Mouse (Mus musculus) kidney, embryonic 14.5 days (tissue): ENCODE results near the gene Gabbr2. TPM values are rescaled to one million over a fixed set of nuclear protein-coding genes. Genes with fewer than 3 reads are reported as not detected.

Experiments
- ATAC-seq: fragments of 200-750 bp; cut with Nextera tagmentation; 2 replicates; pipeline ENCODE4 v1.8.0; 2017; ENCODE audit warnings: moderate number of reproducible peaks, mild to moderate bottlenecking, moderate TSS enrichment, moderate library complexity; ENCODE audit not compliant: low FRiP score, low TSS enrichment
- H3K27ac ChIP-seq: fragments of 300-500 bp; sonication (generic); 2 replicates; pipeline ENCODE4 v1.5.1; 2014; ENCODE audit warnings: low read depth, mild to moderate bottlenecking, low read length, moderate library complexity, mixed read lengths
- H3K27me3 ChIP-seq: fragments of 300-500 bp; sonication (generic); 2 replicates; pipeline ENCODE4 v1.6.1; 2014; ENCODE audit warnings: mild to moderate bottlenecking, low read length; ENCODE audit not compliant: control insufficient read depth, insufficient read depth
- H3K36me3 ChIP-seq: fragments of 300-500 bp; sonication (generic); 2 replicates; pipeline ENCODE4 v1.6.1; 2014; ENCODE audit warnings: low read length, mixed read lengths; ENCODE audit not compliant: control insufficient read depth, insufficient read depth
- H3K4me1 ChIP-seq: fragments of 300-500 bp; sonication (generic); 2 replicates; pipeline ENCODE4 v1.6.1; 2014; ENCODE audit warnings: low read length, mixed read lengths; ENCODE audit not compliant: control insufficient read depth, insufficient read depth
- H3K4me2 ChIP-seq: fragments of 300-500 bp; sonication (generic); replicated peaks from 2 replicates; pipeline ENCODE4 v1.6.1; 2014; ENCODE audit warnings: low read depth, mild to moderate bottlenecking, low read length
- H3K4me3 ChIP-seq: fragments of 300-500 bp; sonication (generic); 2 replicates; pipeline ENCODE4 v1.5.1; 2014; ENCODE audit warnings: mild to moderate bottlenecking, low read length
- H3K9ac ChIP-seq: fragments of 300-500 bp; sonication (generic); 2 replicates; pipeline ENCODE4 v1.6.1; 2014; ENCODE audit warnings: low read depth, mild to moderate bottlenecking, low read length, moderate library complexity
- H3K9me3 ChIP-seq: fragments of 300-500 bp; sonication (generic); 2 replicates; pipeline ENCODE4 v1.6.1; 2016; ENCODE audit warnings: low read length; ENCODE audit not compliant: control insufficient read depth
- WGBS: fragments of 180-500 bp; shearing (Covaris S2); extraction: QIAGEN DNeasy Blood & Tissue Kit; methylation state at CpG from one replicate; pipeline ENCODE4 v1.1.7; 2014; 5-methylcytosine and 5-hydroxymethylcytosine counted together
- polyA plus RNA-seq: library from polyadenylated mRNA; unstranded; fragments of >200 nt; fragmentation: Nextera tagmentation; extraction: Ambion mirVana; gene quantifications from 2 replicates; pipeline ENCODE4 v1.2.1, GENCODE M21; 2014

The Gabbr2 gene
- polyA plus RNA-seq, 1 experiment from 2014 or later: 0.43 TPM

GRCm38 (mm10) chr4:46628081-46628480 is 363.6 kb downstream of the Gabbr2 start:
- Histone ChIP-seq H3K36me3 (no peaks in the 10 kb centered on the region), H3K4me3 (no peak overlapping the region), H3K4me1 (peaks cover 11% of the 10 kb centered on the region; the same call in 1 of the 2 replicates), H3K9ac (no peak overlapping the region), H3K9me3 (no peaks in the 10 kb centered on the region), H3K4me2 (no peak overlapping the region), H3K27me3 (no peaks in the 10 kb centered on the region), H3K27ac (no peak overlapping the region)
- no peak for ATAC-seq
- 83% methylated on average over 11 of the region's 11 CpGs for WGBS

- H3K4me2 ChIP-seq: no peak overlapping the region
- H3K9ac ChIP-seq: no peak overlapping the region
- no peaks in the 10 kb centered on the region for H3K36me3 ChIP-seq
- H3K4me1 ChIP-seq: peaks cover 11% of the 10 kb centered on the region; the same call in 1 of the 2 replicates
- H3K27me3 ChIP-seq: peaks cover 3% of the 10 kb centered on the region; the same call in 1 of the 2 replicates
- H3K27ac ChIP-seq: no peak overlapping the region
- 71% methylated on average over 10 of the region's 10 CpGs for WGBS
- no peak overlapping the region for H3K4me3 ChIP-seq
- H3K9me3 ChIP-seq: no peaks in the 10 kb centered on the region
- ATAC-seq: no peak
These were observed 366.6 kb downstream of the Gabbr2 start for GRCm38 (mm10) chr4:46625101-46625500.

GRCm38 (mm10) chr4:46623007-46623406 is 368.7 kb downstream of the Gabbr2 start:
- Histone ChIP-seq H3K27me3 (peaks cover 3% of the 10 kb centered on the region; the same call in 1 of the 2 replicates), H3K36me3 (no peaks in the 10 kb centered on the region), H3K27ac (no peak overlapping the region), H3K9ac (no peak overlapping the region), H3K9me3 (no peaks in the 10 kb centered on the region), H3K4me2 (no peak overlapping the region), H3K4me3 (no peak overlapping the region), H3K4me1 (no peaks in the 10 kb centered on the region)
- 85% methylated on average over 5 of the region's 5 CpGs for WGBS
- ATAC-seq: no peak

- Histone ChIP-seq H3K27ac (no peak overlapping the region), H3K4me2 (no peak overlapping the region), H3K9ac (no peak overlapping the region), H3K4me3 (no peak overlapping the region), H3K27me3 (peaks cover 3% of the 10 kb centered on the region; the same call in 1 of the 2 replicates), H3K9me3 (no peaks in the 10 kb centered on the region), H3K4me1 (no peaks in the 10 kb centered on the region), H3K36me3 (no peaks in the 10 kb centered on the region)
- 81% methylated on average over 8 of the region's 8 CpGs for WGBS
- ATAC-seq: no peak
These were observed 370.7 kb downstream of the Gabbr2 start for GRCm38 (mm10) chr4:46620946-46621345.

GRCm38 (mm10) chr4:46620330-46620729 is 371.3 kb downstream of the Gabbr2 start:
- Histone ChIP-seq H3K4me3 (no peak overlapping the region), H3K9me3 (no peaks in the 10 kb centered on the region), H3K9ac (no peak overlapping the region), H3K4me2 (peak overlapping the region; percentile 3; the same call in 1 of the 2 replicates), H3K36me3 (no peaks in the 10 kb centered on the region), H3K27ac (no peak overlapping the region), H3K4me1 (no peaks in the 10 kb centered on the region), H3K27me3 (peaks cover 3% of the 10 kb centered on the region; the same call in 1 of the 2 replicates)
- 12% methylated on average over 23 of the region's 23 CpGs for WGBS
- peak; percentile 18; the same call in 1 of the 2 replicates for ATAC-seq

- Histone ChIP-seq H3K9me3 (no peaks in the 10 kb centered on the region), H3K36me3 (no peaks in the 10 kb centered on the region), H3K27me3 (peaks cover 3% of the 10 kb centered on the region; the same call in 1 of the 2 replicates), H3K4me3 (no peak overlapping the region), H3K27ac (no peak overlapping the region), H3K4me2 (no peak overlapping the region), H3K9ac (no peak overlapping the region), H3K4me1 (no peaks in the 10 kb centered on the region)
- 64% methylated on average over 11 of the region's 11 CpGs for WGBS
- ATAC-seq: no peak
These were observed 373.4 kb downstream of the Gabbr2 start for GRCm38 (mm10) chr4:46618196-46618817.

- Histone ChIP-seq H3K27ac (no peak overlapping the region), H3K4me1 (no peaks in the 10 kb centered on the region), H3K9ac (no peak overlapping the region), H3K27me3 (peaks cover 3% of the 10 kb centered on the region; the same call in 1 of the 2 replicates), H3K4me2 (no peak overlapping the region), H3K36me3 (no peaks in the 10 kb centered on the region), H3K4me3 (no peak overlapping the region), H3K9me3 (no peaks in the 10 kb centered on the region)
- no peak for ATAC-seq
- 73% methylated on average over 6 of the region's 6 CpGs for WGBS
These were observed 374.3 kb downstream of the Gabbr2 start for GRCm38 (mm10) chr4:46617408-46617807.

- Histone ChIP-seq H3K4me1 (no peaks in the 10 kb centered on the region), H3K27me3 (no peaks in the 10 kb centered on the region), H3K9ac (no peak overlapping the region), H3K4me2 (no peak overlapping the region), H3K4me3 (no peak overlapping the region), H3K9me3 (no peaks in the 10 kb centered on the region), H3K36me3 (no peaks in the 10 kb centered on the region), H3K27ac (no peak overlapping the region)
- no peak for ATAC-seq
- WGBS: 80% methylated on average over 9 of the region's 9 CpGs
These were observed 377.0 kb downstream of the Gabbr2 start for GRCm38 (mm10) chr4:46614641-46615040.

- H3K36me3 ChIP-seq: no peaks in the 10 kb centered on the region
- no peak overlapping the region for H3K27ac ChIP-seq
- WGBS: 77% methylated on average over 12 of the region's 12 CpGs
- H3K4me1 ChIP-seq: no peaks in the 10 kb centered on the region
- no peak overlapping the region for H3K9ac ChIP-seq
- H3K27me3 ChIP-seq: no peaks in the 10 kb centered on the region
- no peaks in the 10 kb centered on the region for H3K9me3 ChIP-seq
- no peak overlapping the region for H3K4me2 ChIP-seq
- H3K4me3 ChIP-seq: no peak overlapping the region
- no peak for ATAC-seq
These were observed 378.1 kb downstream of the Gabbr2 start for GRCm38 (mm10) chr4:46613618-46614017.
